Mouse (Mus musculus): ENCODE results near the gene Cluh. TPM values are rescaled to one million over a fixed set of nuclear protein-coding genes. Genes with fewer than 3 reads are reported as not detected.

Cluh gene
- polyA plus RNA-seq, 1 experiment from 2014 or later = 23.6 TPM

DNA sequence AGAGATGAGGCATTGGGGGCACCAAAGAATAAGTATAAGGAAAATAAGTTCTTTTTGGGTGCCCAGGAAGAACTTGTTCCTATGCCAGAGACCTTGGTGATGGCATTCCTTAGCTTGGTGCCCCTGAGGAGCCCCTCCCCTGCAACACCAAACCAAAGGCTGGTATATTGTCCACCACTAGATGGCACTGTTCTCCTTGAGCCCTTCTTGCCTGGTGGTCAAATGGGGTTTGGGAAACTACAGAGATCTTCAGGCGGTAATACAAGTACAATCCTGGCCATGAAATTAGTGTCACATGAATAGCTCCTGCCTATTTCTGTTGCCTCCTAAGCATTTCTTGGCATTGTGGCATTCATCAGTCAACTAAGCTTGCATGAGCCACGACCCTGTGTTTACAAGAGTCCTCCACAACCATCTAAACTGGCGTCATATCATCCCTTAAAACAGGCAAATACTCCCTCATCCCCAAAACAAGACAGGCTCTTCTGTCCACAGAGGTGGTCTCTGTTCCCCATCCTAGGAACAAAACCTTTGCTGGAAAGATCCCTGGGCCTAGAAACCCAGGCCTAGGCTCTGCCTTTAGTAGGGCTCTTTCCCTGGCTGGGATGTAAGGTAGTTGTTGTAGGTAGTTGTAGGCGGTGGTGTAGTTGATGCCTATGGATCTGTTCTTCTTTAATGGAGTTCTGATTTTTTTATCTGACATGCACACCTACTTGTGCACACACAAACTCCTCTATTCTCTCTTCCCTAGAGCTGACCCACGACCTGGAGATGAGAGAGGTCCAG, 14.6 kb upstream of the Cluh start:
- WGBS (ENCODE audit: missing documents) = 79% methylated on average over 5 of the region's 5 CpGs
- H3K79me2 ChIP-seq (ENCODE audit: inconsistent target) = no peaks in the 10 kb centered on the region
- H3K36me3 ChIP-seq (ENCODE audit: inconsistent target) = no peaks in the 10 kb centered on the region
- H3K27ac ChIP-seq = no peak overlapping the region
- no peak overlapping the region for H3K4me3 ChIP-seq (ENCODE audit: inconsistent target)

DNA sequence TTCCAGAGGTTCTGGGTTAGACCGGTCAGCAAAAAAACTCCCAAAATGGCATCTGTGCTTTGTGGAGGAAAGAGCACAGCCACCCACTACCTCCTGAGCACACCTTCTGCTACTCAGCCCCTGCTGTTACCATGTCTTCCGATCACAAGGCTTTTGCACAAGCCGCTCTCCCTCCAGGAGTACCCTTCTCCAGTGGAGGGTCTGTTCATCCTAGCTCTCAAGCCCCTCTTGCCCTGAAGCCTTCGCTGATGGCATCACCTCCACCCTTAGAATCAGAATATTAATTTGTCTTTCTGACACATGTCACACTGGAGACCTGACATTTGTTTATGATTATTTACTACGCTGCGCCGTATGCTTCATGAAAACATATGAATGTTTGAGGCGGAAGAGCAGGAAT, 11.8 kb upstream of the Cluh start:
- peak overlapping the region; percentile 24; the same call in 1 of the 2 replicates for H3K4me3 ChIP-seq (ENCODE audit: inconsistent target)
- H3K27ac ChIP-seq = no peak overlapping the region
- no peaks in the 10 kb centered on the region for H3K36me3 ChIP-seq (ENCODE audit: inconsistent target)
- no peaks in the 10 kb centered on the region for H3K79me2 ChIP-seq (ENCODE audit: inconsistent target)
- 35% methylated on average over 8 of the region's 8 CpGs for WGBS (ENCODE audit: missing documents)

DNA sequence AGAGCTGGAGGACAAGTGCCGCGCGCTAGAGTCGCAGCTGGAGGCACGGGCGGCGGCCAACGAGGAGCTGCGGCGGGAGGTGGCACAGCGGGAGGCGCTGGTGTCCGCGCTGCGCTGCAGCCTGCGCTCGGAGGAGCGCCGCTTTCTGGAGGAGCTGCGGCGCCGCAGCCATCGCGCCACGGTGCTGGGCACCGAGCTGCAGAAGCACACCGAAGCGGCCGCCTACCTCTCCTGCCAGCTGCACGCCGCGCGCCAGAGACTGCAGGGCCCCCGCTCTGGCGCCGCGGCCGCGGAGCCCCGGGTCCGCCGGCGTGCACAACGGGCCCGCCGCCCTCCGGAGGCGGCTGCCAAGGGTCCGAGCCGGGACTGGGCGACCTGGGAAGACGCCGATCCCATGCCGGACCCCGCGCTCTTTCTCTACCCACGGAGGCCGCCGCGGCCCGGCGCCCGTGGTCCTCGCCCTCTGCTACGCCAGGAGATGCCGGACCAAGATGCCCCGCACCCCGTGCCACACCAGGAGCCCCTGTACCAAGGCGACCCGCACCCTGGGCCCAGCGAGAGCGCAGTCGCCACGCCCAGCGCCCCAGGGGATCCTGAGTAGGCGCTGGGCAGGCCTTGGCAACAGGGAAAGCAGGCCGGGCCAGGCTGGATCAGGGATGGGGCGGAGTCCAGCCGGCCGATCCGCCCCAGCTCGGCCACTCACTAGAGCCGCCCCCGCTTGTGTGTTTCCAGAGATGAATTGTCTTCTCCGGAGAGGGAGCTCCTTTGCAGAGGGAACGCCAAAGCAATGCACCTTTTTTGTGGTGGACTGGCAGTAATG, 11.1 kb upstream of the Cluh start:
- peak overlapping the region; percentile 26 for H3K4me3 ChIP-seq (ENCODE audit: inconsistent target)
- WGBS (ENCODE audit: missing documents) = under 1% methylated on average over 71 of the region's 86 CpGs
- peak overlapping the region; percentile 56 for H3K27ac ChIP-seq
- H3K36me3 ChIP-seq (ENCODE audit: inconsistent target) = no peaks in the 10 kb centered on the region
- no peaks in the 10 kb centered on the region for H3K79me2 ChIP-seq (ENCODE audit: inconsistent target)

DNA sequence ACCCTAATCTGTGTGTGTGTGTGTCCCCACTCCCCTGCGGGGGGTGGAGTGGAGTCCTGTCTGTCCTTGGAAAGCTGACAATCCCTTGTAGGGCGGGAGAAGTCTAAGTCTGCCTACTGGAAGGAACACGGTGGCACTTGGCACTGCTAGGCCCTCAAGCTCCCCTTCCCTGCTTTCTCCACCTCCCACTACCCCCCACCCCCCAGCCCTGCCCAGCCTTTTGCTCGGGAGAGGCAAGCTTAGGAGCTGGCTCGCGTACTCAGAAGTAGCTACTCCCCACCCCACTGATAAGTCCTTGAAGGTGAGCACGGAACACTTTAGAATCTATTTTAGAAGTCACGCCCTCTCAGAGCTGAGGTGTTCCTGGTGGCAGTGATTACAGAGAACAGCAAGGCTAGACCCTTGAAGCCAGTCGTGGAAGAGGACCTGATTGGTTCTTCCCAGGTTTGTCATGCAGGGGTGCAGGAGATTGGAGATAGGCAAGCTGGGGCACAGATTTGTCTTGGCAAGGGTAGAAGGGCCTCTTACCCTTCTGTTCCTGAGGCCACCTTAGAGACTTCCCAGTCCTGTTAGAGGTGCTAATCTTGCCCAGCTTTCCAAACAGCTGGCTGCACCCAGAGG, 10.4 kb upstream of the Cluh start:
- Histone ChIP-seq H3K36me3 (ENCODE audit: inconsistent target) (no peaks in the 10 kb centered on the region), H3K27ac (peak overlapping the region; percentile 56), H3K79me2 (ENCODE audit: inconsistent target) (no peaks in the 10 kb centered on the region), H3K4me3 (ENCODE audit: inconsistent target) (peak overlapping the region; percentile 26)
- 67% methylated on average over 8 of the region's 9 CpGs for WGBS (ENCODE audit: missing documents)

DNA sequence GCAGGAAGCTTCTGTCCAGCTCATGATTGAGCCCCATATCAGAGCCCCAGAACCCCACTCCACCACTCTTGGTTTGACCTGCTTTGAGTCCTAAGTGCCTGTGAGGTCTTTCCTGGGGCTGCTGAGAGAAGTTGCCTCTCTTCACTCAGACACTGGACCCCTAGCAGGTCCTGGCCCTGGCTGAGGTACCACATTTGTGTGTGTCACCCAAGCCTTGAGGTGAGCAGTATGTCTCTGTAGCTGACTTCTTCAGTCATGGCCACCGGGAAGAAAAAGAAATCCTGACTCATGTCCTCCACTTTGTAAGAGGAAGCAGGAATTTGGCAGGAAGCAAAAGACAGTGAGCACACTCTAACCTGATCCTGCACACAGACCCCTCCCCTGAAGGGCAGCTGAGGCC, 9.7 kb upstream of the Cluh start:
- no peak overlapping the region for H3K4me3 ChIP-seq (ENCODE audit: inconsistent target)
- 43% methylated on average over 1 of the region's 1 CpGs for WGBS (ENCODE audit: missing documents)
- no peak overlapping the region for H3K27ac ChIP-seq
- no peaks in the 10 kb centered on the region for H3K36me3 ChIP-seq (ENCODE audit: inconsistent target)
- H3K79me2 ChIP-seq (ENCODE audit: inconsistent target) = no peaks in the 10 kb centered on the region

DNA sequence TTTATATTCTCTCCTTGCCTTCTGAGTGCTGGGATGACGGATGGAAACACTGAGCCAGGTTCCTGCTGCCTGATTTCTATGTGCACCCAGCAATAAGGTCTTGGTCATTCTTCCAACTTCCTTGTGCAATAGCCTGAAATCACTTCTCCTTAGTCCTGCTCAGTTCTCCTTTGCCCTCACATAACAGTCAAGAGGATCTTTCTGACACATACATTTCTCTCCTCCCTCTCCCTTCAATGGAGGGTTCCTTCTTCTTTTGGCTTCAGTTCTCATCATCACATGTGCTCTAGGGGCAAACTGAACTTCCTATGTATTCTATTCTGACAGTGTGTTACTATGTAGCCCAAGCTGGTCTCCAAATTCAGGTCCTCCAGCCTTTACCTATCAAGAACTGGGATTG, 1.3 kb upstream of the Cluh start:
- H3K4me3 ChIP-seq (ENCODE audit: inconsistent target) = no peak overlapping the region
- peak overlapping the region; percentile 97 for H3K27ac ChIP-seq
- peaks cover 33% of the 10 kb centered on the region for H3K79me2 ChIP-seq (ENCODE audit: inconsistent target)
- 0% methylated on average over 1 of the region's 1 CpGs for WGBS (ENCODE audit: missing documents)
- no peaks in the 10 kb centered on the region for H3K36me3 ChIP-seq (ENCODE audit: inconsistent target)

DNA sequence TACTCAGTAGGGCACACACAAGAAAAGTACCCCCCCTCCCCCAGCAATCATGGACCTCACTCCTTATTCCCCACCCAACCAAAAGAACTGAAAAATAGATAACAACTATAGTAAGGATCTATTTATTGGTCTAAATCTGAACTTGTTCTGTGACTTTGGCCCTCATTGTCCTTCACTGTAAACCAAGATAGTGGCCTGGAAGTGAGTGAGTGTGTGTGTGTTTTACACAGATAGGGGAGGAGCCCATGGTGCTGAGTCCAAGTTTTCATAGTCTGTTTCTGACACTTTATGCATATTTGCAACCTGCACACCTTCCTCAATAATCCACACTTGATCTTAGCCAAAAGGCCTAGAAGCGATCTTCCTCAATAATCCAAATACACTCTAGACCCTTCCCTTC, 619 bp upstream of the Cluh start:
- H3K27ac ChIP-seq = peak overlapping the region; percentile 97
- no peaks in the 10 kb centered on the region for H3K36me3 ChIP-seq (ENCODE audit: inconsistent target)
- peaks cover 40% of the 10 kb centered on the region for H3K79me2 ChIP-seq (ENCODE audit: inconsistent target)
- peak overlapping the region; percentile 13; the same call in 1 of the 2 replicates for H3K4me3 ChIP-seq (ENCODE audit: inconsistent target)
- 44% methylated on average over 1 of the region's 1 CpGs for WGBS (ENCODE audit: missing documents)

DNA sequence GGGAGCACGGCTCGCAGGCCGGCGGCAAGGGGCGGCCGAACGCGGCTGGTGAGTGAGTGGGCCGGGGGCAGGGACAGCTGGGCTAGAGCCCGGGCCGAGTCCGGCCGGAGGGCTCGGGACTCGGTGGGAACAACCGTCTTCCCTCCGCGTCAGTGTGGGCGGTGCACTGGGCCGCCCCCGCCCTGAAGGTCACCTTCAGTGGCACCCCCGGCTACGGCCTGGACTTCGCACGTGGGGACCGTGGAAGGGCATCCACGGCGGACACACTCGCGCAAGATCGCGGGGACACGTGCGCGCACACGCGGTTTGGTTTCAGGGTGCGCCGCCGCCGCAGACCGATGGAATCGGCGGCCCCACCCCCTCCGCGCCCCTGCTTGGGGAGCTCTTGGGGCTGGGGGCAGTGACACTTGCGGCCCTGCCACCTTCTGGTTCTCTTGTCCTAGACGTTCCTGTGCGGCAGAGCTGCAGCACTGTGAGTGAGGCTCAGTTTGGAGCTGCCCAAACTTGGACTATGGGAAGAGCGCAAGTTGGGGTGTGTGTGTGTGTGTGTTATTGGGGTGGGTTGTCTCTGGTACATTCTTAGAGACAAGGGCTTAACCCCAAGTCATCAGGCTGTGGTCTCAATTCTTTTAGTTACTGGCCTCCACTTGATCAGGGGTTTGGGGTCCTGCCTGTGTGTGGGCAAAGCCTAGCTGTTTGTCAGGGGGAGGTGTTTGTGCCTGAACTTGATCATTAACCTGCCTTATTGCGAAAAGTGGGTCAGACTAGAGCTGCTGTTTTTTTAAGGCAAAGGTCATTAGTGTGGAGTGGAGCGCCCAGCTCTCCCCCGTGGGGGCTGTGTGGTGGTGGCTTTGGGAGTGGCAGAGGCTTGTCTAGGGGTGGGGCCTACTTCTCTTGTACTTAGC, 604 bp downstream of the Cluh start:
- no peaks in the 10 kb centered on the region for H3K36me3 ChIP-seq (ENCODE audit: inconsistent target)
- H3K4me3 ChIP-seq (ENCODE audit: inconsistent target) = peak overlapping the region; percentile 54
- H3K79me2 ChIP-seq (ENCODE audit: inconsistent target) = peaks cover 52% of the 10 kb centered on the region
- WGBS (ENCODE audit: missing documents) = under 1% methylated on average over 53 of the region's 53 CpGs
- H3K27ac ChIP-seq = peak overlapping the region; percentile 34

DNA sequence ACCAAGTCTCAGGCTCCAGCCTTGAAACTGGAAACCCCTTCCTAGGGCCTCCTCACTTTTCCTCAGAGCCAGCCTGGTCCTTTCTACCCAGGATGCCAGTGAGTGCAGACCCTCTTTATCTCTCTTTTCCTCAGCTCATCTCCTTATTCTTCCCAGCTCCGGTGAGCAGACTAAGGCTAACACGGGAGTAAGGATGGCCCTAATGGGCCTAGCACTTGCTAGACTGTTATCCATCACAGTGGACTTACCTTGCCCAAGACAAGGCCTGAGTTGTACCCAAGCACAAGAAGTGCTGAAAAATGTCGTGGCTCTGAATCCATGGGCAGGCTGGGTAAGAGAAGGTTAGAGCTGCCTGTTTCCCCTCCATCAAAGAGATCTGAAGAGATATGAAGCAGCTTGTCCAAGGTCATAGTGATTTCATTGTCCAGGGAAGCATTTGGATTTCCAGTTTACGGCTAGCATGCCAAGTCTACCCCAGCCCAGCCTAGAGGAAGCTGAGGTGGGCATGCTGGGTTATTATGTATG, 1.3 kb downstream of the Cluh start:
- Histone ChIP-seq H3K27ac (peak overlapping the region; percentile 34), H3K36me3 (ENCODE audit: inconsistent target) (no peaks in the 10 kb centered on the region)
- WGBS (ENCODE audit: missing documents) = 71% methylated on average over 4 of the region's 4 CpGs

DNA sequence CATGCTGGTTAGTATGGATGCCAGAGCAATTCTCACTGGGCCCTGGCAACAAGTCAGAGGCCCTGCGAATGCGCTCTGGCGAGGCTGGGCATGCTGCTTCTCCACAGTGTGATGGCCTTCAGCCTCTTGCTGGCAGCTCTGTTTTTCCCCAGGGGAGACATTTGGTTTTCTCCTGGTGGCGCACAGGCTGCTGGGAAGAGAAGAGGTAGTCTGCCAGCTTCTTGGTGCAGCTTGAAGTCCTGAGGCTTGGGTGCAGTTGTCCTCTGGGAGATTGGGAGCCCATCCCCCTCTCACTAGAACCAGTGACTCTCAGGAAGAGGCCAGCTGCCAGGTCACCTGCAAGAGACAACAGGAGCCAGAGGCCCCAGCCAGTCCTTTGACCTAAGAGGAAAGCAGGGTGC, 3.5 kb downstream of the Cluh start:
- Histone ChIP-seq H3K79me2 (ENCODE audit: inconsistent target) (peaks cover 76% of the 10 kb centered on the region), H3K36me3 (ENCODE audit: inconsistent target) (peaks cover 15% of the 10 kb centered on the region), H3K27ac (no peak overlapping the region), H3K4me3 (ENCODE audit: inconsistent target) (no peak overlapping the region)
- 94% methylated on average over 4 of the region's 4 CpGs for WGBS (ENCODE audit: missing documents)

More for the DNA sequence above, 1.3 kb downstream of the Cluh start:
- peaks cover 60% of the 10 kb centered on the region for H3K79me2 ChIP-seq (ENCODE audit: inconsistent target)
- H3K4me3 ChIP-seq (ENCODE audit: inconsistent target) = peak overlapping the region; percentile 54

DNA sequence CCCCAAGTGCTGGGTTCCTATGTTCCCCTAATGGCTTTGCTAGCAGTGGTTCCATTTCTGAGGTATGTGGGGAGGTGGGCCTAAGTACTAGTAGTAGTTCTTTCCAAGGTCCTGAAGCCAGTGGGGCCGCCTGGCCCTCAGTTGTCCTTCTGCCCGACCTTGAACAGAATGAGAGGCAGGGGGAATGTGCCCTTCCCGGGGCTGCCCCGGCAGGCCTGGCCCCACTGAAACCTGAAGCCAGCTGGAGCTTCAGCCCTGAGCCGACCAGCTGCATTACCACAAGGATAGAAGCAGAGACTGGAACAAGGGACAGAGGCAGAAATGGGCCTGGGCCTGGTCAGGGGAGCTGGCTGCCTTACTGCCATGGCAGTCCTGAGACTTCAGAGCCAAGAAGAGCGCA, 4.1 kb downstream of the Cluh start:
- 93% methylated on average over 6 of the region's 6 CpGs for WGBS (ENCODE audit: missing documents)
- H3K36me3 ChIP-seq (ENCODE audit: inconsistent target) = peaks cover 21% of the 10 kb centered on the region
- H3K79me2 ChIP-seq (ENCODE audit: inconsistent target) = peaks cover 76% of the 10 kb centered on the region
- H3K27ac ChIP-seq = no peak overlapping the region
- no peak overlapping the region for H3K4me3 ChIP-seq (ENCODE audit: inconsistent target)

DNA sequence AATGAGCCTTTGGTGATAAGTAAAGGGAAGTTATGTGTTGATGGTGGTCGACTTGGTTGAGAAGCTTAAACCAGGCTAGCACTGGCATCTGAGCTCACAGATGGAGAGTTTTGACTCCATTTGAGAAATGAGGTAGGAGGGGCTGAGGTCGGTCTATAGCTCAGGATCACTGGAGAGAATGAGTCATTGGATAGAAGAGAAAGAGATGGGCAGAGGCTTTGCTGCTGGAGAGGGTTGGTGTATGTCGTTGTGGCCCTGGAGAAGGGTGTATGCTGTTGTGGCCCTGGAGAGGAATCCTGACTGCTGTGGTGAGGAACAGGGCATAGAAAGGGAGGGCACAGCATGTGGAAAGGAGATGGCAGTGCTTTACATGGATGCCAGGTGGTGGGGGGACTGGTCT, 6.6 kb downstream of the Cluh start:
- H3K79me2 ChIP-seq (ENCODE audit: inconsistent target) = peaks cover 63% of the 10 kb centered on the region
- H3K4me3 ChIP-seq (ENCODE audit: inconsistent target) = no peak overlapping the region
- peaks cover 46% of the 10 kb centered on the region for H3K36me3 ChIP-seq (ENCODE audit: inconsistent target)
- 76% methylated on average over 3 of the region's 3 CpGs for WGBS (ENCODE audit: missing documents)
- H3K27ac ChIP-seq = no peak overlapping the region

DNA sequence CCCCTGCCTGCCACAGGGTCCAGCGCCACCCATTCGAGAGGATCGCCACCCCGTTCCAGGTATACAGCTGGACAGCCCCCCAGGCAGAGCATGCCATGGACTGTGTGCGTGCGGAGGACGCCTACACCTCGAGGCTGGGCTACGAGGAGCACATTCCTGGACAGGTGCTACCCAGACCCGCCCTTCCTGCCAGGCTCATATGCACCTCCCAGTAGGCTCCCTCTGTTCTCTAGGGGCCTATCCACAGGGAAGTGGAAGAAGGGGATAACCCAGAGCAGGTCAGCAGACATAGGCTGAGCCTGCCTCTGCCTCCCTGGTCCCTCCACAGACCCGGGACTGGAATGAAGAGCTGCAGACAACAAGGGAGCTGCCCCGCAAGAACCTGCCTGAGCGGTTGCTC, 11.0 kb downstream of the Cluh start:
- H3K79me2 ChIP-seq (ENCODE audit: inconsistent target) = peaks cover 19% of the 10 kb centered on the region
- no peak overlapping the region for H3K4me3 ChIP-seq (ENCODE audit: inconsistent target)
- H3K36me3 ChIP-seq (ENCODE audit: inconsistent target) = peaks cover 65% of the 10 kb centered on the region
- WGBS (ENCODE audit: missing documents) = 96% methylated on average over 13 of the region's 13 CpGs
- H3K27ac ChIP-seq = no peak overlapping the region

DNA sequence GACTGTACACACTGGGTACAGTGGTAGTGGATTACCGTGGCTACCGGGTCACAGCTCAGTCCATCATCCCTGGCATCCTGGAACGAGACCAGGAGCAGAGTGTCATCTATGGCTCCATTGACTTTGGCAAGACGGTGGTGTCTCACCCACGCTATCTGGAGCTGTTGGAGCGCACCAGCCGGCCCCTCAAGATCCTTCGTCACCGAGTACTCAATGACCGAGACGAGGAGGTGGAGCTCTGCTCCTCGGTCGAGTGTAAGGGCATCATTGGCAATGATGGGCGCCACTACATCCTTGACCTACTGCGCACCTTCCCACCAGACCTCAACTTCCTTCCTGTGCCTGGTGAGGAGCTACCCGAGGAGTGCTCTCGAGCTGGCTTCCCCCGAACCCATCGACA, 12.3 kb downstream of the Cluh start:
- no peak overlapping the region for H3K27ac ChIP-seq
- H3K36me3 ChIP-seq (ENCODE audit: inconsistent target) = peaks cover 74% of the 10 kb centered on the region
- H3K4me3 ChIP-seq (ENCODE audit: inconsistent target) = no peak overlapping the region
- peaks cover 6% of the 10 kb centered on the region; the same call in 1 of the 2 replicates for H3K79me2 ChIP-seq (ENCODE audit: inconsistent target)
- WGBS (ENCODE audit: missing documents) = 67% methylated on average over 19 of the region's 19 CpGs

Measured in macrophage (primary cell).